Mouse (Mus musculus) C2C12 (cell line): ENCODE measurements at regions not wholly inside any gene's neighbourhood (a gene's known extent, or its start where the extent isn't known, plus 50 kb on each side); places are given as distances from the start of the nearest gene placed in this dataset.

Experiments used
- CEBPB ChIP-seq: IDR thresholded peaks from one replicate; pipeline ENCODE4 v1.6.1; 2011; ENCODE audit warnings: low read depth, mild to moderate bottlenecking, control low read depth, moderate library complexity
- CTCF ChIP-seq: IDR thresholded peaks from one replicate; pipeline ENCODE4 v1.5.1; 2011; ENCODE audit not compliant: control insufficient read depth, insufficient read depth, insufficient read length
- FOSL1 ChIP-seq: IDR thresholded peaks from one replicate; pipeline ENCODE4 v1.8.0; 2011; ENCODE audit warnings: mild to moderate bottlenecking, low read length; ENCODE audit not compliant: poor library complexity, insufficient read depth, severe bottlenecking
- MAX ChIP-seq: IDR thresholded peaks from one replicate; pipeline ENCODE4 v1.6.1; 2011; ENCODE audit warnings: mild to moderate bottlenecking, control low read depth
- MYOD1 ChIP-seq: IDR thresholded peaks from one replicate; pipeline ENCODE4 v1.6.1; 2011; ENCODE audit warnings: low read depth; ENCODE audit not compliant: control insufficient read depth, insufficient read length
- MYOG ChIP-seq: IDR thresholded peaks from one replicate; pipeline ENCODE4 v1.6.1; 2011; ENCODE audit not compliant: control insufficient read depth, insufficient read length; ENCODE audit errors: extremely low read depth
- USF1 ChIP-seq: IDR thresholded peaks from one replicate; pipeline ENCODE4 v1.6.1; 2011; ENCODE audit warnings: low read depth, mild to moderate bottlenecking, control low read depth, moderate library complexity

DNA sequence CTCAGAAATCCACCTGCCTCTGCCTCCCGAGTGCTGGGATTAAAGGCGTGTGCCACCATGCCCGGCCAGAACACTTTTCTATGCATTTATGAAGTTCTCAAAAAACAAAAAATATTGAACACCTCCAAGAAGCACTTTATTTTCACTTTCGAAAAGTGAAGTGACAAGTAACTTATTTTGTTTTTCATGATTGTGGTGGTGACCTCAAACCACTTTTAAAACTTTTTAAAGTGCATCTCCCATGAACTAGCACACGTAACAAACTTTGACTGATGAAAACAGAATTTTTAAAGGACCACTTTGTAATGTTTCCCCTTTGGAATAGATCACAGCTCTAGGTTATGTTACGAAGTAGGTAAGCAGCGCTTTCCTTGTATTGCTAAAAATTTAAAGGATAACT is 82.7 kb upstream of the Ssbp2 start:
- TF ChIP-seq CEBPB: no peak
- TF ChIP-seq CTCF: no peak
- no peak for TF ChIP-seq MAX
- no peak for TF ChIP-seq USF1
- no peak for TF ChIP-seq FOSL1
- no peak for TF ChIP-seq MYOD1
- no peak for TF ChIP-seq MYOG
